Mouse (Mus musculus) adrenal gland, adult 8-10 months (tissue): ENCODE measurements around the gene Vash2. TPM values are rescaled to one million over a fixed set of nuclear protein-coding genes. Genes with fewer than 3 reads are reported as not detected.
"Not testable (repeated sequence)": the region's sequence is repeated elsewhere in the genome, so short reads cannot be mapped to it uniquely, and the experiment has no call there.

Source experiments
- DNase-seq: peaks from one replicate; pipeline ENCODE4 v3.0.0; 2022
- total RNA-seq, 4 experiments: library from RNA; stranded (reverse); gene quantifications; 2 replicates each; pipeline ENCODE4 v1.2.4; 2022

Vash2 gene
- total RNA-seq, 4 experiments from 2014 or later, result 0.10 to 0.27 (median 0.25) TPM; not detected in 1

GRCm38 (mm10) chr1:190974833-190975232 is 4.3 kb downstream of the Vash2 start:
- no peak for DNase-seq

GRCm38 (mm10) chr1:190974191-190974590 is 4.9 kb downstream of the Vash2 start:
- DNase-seq, result no peak

DNA sequence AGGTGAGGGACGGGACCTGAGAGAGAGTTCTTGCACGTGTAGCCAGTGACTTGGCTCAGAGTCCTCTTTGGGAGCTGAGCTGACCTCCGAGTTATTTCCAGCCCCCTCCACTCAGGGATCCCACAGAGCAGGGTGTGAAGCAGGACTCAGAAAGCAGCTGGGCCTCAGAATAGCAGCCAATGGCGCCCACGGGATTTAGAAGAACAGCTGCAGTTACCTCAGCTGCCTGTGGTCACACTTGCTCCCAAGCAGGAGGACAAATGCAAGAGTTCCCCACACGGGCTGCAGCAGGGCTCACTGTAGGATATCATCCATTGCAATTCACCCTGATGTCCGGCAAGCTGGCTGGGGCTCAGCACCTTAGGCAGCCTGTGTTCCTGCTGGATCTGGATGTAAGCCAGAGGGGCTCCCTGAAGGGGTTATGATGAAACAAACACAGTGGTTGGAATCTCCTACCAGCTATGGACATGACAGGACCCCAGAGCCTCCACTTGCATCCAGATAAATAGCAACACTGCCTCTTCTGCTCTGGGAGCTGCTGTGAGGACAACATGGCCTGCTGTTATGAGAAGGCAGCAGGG is 6.4 kb downstream of the Vash2 start:
- DNase-seq, result no peak

- DNase-seq, result no peak
Measured at GRCm38 (mm10) chr1:190971708-190972610, 7.1 kb downstream of the Vash2 start.

GRCm38 (mm10) chr1:190968010-190968409 is 11.1 kb downstream of the Vash2 start:
- DNase-seq, result no peak

GRCm38 (mm10) chr1:190964992-190965780 is 13.9 kb downstream of the Vash2 start:
- DNase-seq, result no peak

GRCm38 (mm10) chr1:190962760-190963159 is 16.3 kb downstream of the Vash2 start:
- DNase-seq, result no peak

GRCm38 (mm10) chr1:190958821-190959220 is 20.3 kb downstream of the Vash2 start:
- DNase-seq, result no peak

GRCm38 (mm10) chr1:190953009-190953408 is 26.1 kb downstream of the Vash2 start:
- DNase-seq, result no peak

DNA sequence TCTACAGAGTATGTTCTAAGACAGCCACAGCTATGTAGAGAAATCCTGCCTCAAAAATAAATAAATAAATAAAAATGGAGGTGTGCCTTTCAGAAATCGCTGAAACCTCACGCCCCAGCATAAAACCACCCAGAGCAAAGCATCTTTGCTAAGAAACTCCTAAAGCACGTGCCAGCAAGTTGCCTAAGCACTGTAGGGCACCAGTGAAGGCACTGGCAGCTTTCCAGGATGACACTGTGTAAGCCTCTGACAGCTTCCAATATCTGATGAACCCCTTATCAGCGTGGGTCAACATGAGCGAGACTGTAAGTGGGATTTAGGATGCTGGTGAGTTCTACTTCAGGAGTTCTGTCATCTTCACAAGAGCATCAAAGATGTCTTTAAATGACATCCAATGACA is 28.1 kb downstream of the Vash2 start:
- DNase-seq, result no peak

- DNase-seq, result no peak
Measured at GRCm38 (mm10) chr1:190948846-190949245, 30.2 kb downstream of the Vash2 start.

DNA sequence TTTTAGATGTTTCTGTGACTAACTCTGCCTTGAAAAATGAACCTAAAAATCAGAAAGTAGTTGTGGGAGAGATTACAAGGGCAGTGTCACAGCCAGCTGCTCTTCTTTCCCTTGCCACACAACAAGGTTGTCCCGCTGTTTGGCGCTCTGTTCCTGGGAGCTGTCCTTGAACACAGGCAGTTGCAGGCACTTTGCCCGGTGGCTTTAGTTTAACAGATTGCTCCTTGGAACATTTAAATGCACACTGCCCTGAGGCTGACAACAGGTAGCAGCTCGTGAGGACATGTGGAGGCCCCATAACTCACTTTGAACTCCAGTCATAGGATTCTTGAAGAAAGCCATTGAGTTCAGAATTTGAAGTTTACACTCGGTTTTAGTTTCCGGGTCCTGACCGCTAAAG is 30.7 kb downstream of the Vash2 start:
- DNase-seq, result peak; percentile 67

GRCm38 (mm10) chr1:190947986-190948385 is 31.1 kb downstream of the Vash2 start:
- DNase-seq, result no peak

- DNase-seq, result peak; percentile 35
Measured at GRCm38 (mm10) chr1:190944109-190944760, 34.9 kb downstream of the Vash2 start.

- no peak for DNase-seq
Measured at GRCm38 (mm10) chr1:190939803-190940202, 39.3 kb downstream of the Vash2 start.

GRCm38 (mm10) chr1:190930181-190930580 is 48.9 kb downstream of the Vash2 start:
- no peak for DNase-seq

- peak; percentile 34 for DNase-seq
Measured at GRCm38 (mm10) chr1:190929010-190929695, 49.9 kb downstream of the Vash2 start.

GRCm38 (mm10) chr1:190928370-190929009 is 50.6 kb downstream of the Vash2 start:
- DNase-seq, result peak; percentile 97

- no peak for DNase-seq
Measured at GRCm38 (mm10) chr1:190927751-190928369, 51.2 kb downstream of the Vash2 start.

GRCm38 (mm10) chr1:190927311-190927710 is 51.8 kb downstream of the Vash2 start:
- no peak for DNase-seq

DNA sequence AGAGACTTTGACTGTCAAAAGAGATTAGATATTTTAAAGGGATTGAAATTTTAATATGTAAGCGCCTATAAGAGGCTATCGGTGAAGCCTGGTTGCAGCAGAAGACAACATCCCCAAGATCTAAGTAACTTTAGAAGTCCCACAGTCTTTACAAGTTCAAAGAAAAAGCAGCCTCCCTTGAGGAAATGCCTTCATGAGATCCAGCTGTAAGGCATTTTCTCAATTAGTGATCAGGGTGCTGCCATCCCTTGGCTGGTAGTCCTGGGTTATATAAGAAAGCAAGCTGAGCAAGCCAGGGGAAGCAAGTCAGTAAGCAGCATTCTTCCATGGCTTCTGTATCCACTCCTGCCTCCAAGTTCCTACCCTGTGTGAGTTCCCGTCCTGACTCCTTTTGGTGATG is 54.3 kb downstream of the Vash2 start, which contains the start of gene Angel2:
TSS of gene Angel2 (plus strand) at position 301 of the 400 bp plus-strand sequence.
- not testable (repeated sequence) for DNase-seq
